In genomic region chr17:15021503-15022220, GRCm38 (mm10) we compare ENCODE assay signal across 11 mouse cellular contexts. TPM values are rescaled to one million over a fixed set of nuclear protein-coding genes. Genes with fewer than 3 reads are reported as not detected.
DNase-seq lines count a peak whose midpoint lies in the region; ATAC-seq and TF ChIP-seq lines count a peak whose summit lies in the region.
"Not testable (repeated sequence)": the region's sequence is repeated elsewhere in the genome, so short reads cannot be mapped to it uniquely, and the experiment has no call there.
"Had no signal": no experiment of that assay in that cellular context is flagged by ENCODE, and none has a peak within 500 bp of the region (broad histone marks: within the 10 kb centered on the region; RNA-seq: fewer than 3 reads in every experiment).

No protein-coding gene starts in this region.

- not testable (repeated sequence) for TF ChIP-seq CTCF in MEL (IDR thresholded peaks at IDR 0.05 in 2 of 3, conservative IDR thresholded peaks at IDR 0.05 in 1 of 3; ENCODE audit: control insufficient read depth in 1 of 3, insufficient read depth in 1 of 3, low read depth in 2 of 3, low read length in 3 of 3, poor library complexity in 1 of 3, severe bottlenecking in 1 of 3); gastrocnemius, adult 2 months (IDR thresholded peaks at IDR 0.05); liver, postnatal 0 days (IDR thresholded peaks at IDR 0.05; ENCODE audit: low read depth)

- H3K27me3 ChIP-seq in MEL (ENCODE audit: control insufficient read depth in 1 of 2, insufficient read depth in 2 of 2, low read length in 2 of 2); liver, postnatal 0 days (ENCODE audit: insufficient read depth, low read length): not testable (repeated sequence)

- H3K4me3 ChIP-seq in MEL (ENCODE audit: control insufficient read depth in 1 of 2, insufficient read depth in 1 of 2, low read depth in 2 of 2, low read length in 2 of 2); liver, postnatal 0 days (ENCODE audit: low read depth, low read length): not testable (repeated sequence)
- H3K4me3 ChIP-seq in gastrocnemius, adult 2 months = peak overlapping the region; percentile 34; the same call in 1 of the 2 replicates

- not testable (repeated sequence) for TF ChIP-seq EP300 in MEL (IDR thresholded peaks at IDR 0.05; ENCODE audit: low read depth in 1 of 2, low read length in 2 of 2); liver, postnatal 0 days (IDR thresholded peaks at IDR 0.05; ENCODE audit: low read depth)

- H3K4me1 ChIP-seq in MEL (ENCODE audit: control insufficient read depth in 1 of 2, insufficient read depth in 2 of 2, low read length in 2 of 2); liver, postnatal 0 days (ENCODE audit: insufficient read depth): not testable (repeated sequence)

- not testable (repeated sequence) for H3K36me3 ChIP-seq in MEL (ENCODE audit: control insufficient read depth in 1 of 2, insufficient read depth in 2 of 2, low read length in 2 of 2); liver, postnatal 0 days (replicated peaks; ENCODE audit: insufficient read depth, low read length)

- peak overlapping the region; percentile 54 for H3K27ac ChIP-seq in MEL (ENCODE audit: control insufficient read depth, low read depth, low read length)
- peak overlapping the region; percentile 48; the same call in 1 of the 2 replicates for H3K27ac ChIP-seq in gastrocnemius, adult 2 months
- H3K27ac ChIP-seq in liver, postnatal 0 days (ENCODE audit: low read depth) = peak overlapping the region; percentile 45; the same call in 1 of the 2 replicates

- H3K9ac ChIP-seq in MEL (ENCODE audit: control insufficient read depth, low read depth, low read length, poor library complexity, severe bottlenecking); liver, postnatal 0 days (replicated peaks): not testable (repeated sequence)

- not testable (repeated sequence) for H3K4me2 ChIP-seq in liver, postnatal 0 days (ENCODE audit: low read depth, low read length)

- not testable (repeated sequence) for TF ChIP-seq RAD21 in MEL (IDR thresholded peaks at IDR 0.05; ENCODE audit: low read depth, low read length)

- 83% methylated on average over 3 of the region's 3 CpGs for WGBS in liver, postnatal 0 days (ENCODE audit: insufficient replicate concordance)

- not testable (repeated sequence) for H3K9me3 ChIP-seq in MEL (replicated peaks; ENCODE audit: insufficient read depth, low read length); liver, postnatal 0 days (ENCODE audit: low read length)

- DNase-seq in MEL (ENCODE audit: low read depth, low spot score) = peak; percentile 42
- DNase-seq in cerebellum, adult 9-10 months = peak; percentile 29
- DNase-seq in gastrocnemius, adult 2 months = peak; percentile 39
- DNase-seq in heart, postnatal 4 days = peak; percentile 13
- DNase-seq in layer of hippocampus, postnatal 14 days (ENCODE audit: low spot score in 2 of 2) = peak; percentile 8 to 16
- DNase-seq in liver, postnatal 0 days = peak; percentile 16
- peak; percentile 14 for DNase-seq in ovary, postnatal 36 days (ENCODE audit: low spot score)
- peak; percentile 6 for DNase-seq in testis, postnatal 14 days (ENCODE audit: low spot score)

- intact Hi-C loops in gastrocnemius, adult 2 months (cut with DNase I) = not testable (repeated sequence)

- ATAC-seq in liver, postnatal 0 days = not testable (repeated sequence)

- not testable (repeated sequence) for H3K79me2 ChIP-seq in MEL (ENCODE audit: control insufficient read depth, insufficient read depth, low read length, poor library complexity)

- not testable (repeated sequence) for TF ChIP-seq POLR2A in MEL (IDR thresholded peaks at IDR 0.05; ENCODE audit: control insufficient read depth in 1 of 2, insufficient read depth in 1 of 2, low read depth in 1 of 2, low read length in 2 of 2, poor library complexity in 1 of 2)

RNA-seq across cellular contexts. Expression of gene Gm3435, which starts 11.7 kb away (rescaled TPM):
- 2.3 and 3.6 TPM in 2 replicates for total RNA-seq in MEL (2012; rRNA removed)
- polyA plus RNA-seq in MEL (2012; ENCODE audit: insufficient read depth in 1 of 2, insufficient read length in 2 of 2, low read depth in 1 of 2, low replicate concordance in 2 of 2, missing spikeins in 1 of 2) = 1 to 10 TPM in 1 of 2 experiments, not detected in 1; 1.1 TPM
- total RNA-seq in gastrocnemius, adult 2 months (2021) = 1 to 10 TPM; 2.1 to 3.5 TPM
- 1 to 10 TPM; 3.2 to 3.9 TPM for total RNA-seq in heart, postnatal 4 days (2021)
- 1 to 10 TPM; 3.3 TPM for total RNA-seq in layer of hippocampus, postnatal 14 days (2021)
- polyA plus RNA-seq in liver, postnatal 0 days (2015; fragmentation: Nextera tagmentation; extraction: Ambion mirVana) = 2.7 and 3.7 TPM in 2 replicates

RNA-seq across cellular contexts. Expression of gene Ermard, which starts 19.3 kb away (rescaled TPM):
- 27.6 and 28.2 TPM in 2 replicates for total RNA-seq in MEL (2012; rRNA removed)
- polyA plus RNA-seq in MEL (2012; ENCODE audit: insufficient read depth in 1 of 2, insufficient read length in 2 of 2, low read depth in 1 of 2, low replicate concordance in 2 of 2, missing spikeins in 1 of 2) = 10 to 100 TPM in 1 of 2 experiments, not detected in 1; 47.0 TPM
- 10 to 100 TPM; 22.9 to 29.4 TPM for total RNA-seq in gastrocnemius, adult 2 months (2021)
- 10 to 100 TPM; 34.8 to 46.8 TPM for total RNA-seq in heart, postnatal 4 days (2021)
- 10 to 100 TPM; 62.2 to 64.7 TPM for total RNA-seq in layer of hippocampus, postnatal 14 days (2021)
- polyA plus RNA-seq in liver, postnatal 0 days (2015; fragmentation: Nextera tagmentation; extraction: Ambion mirVana) = 24.2 and 27.2 TPM in 2 replicates

RNA-seq across cellular contexts. Expression of gene Tcte3, which starts 19.6 kb away (rescaled TPM):
- 7.3 and 10.3 TPM in 2 replicates for total RNA-seq in MEL (2012; rRNA removed)
- 10 to 100 TPM in 1 of 2 experiments, not detected in 1; 13.8 TPM for polyA plus RNA-seq in MEL (2012; ENCODE audit: insufficient read depth in 1 of 2, insufficient read length in 2 of 2, low read depth in 1 of 2, low replicate concordance in 2 of 2, missing spikeins in 1 of 2)
- total RNA-seq in gastrocnemius, adult 2 months (2021) = not detected
- under 1 TPM in 1 of 2 experiments, not detected in 1; 0.60 TPM for total RNA-seq in heart, postnatal 4 days (2021)
- total RNA-seq in layer of hippocampus, postnatal 14 days (2021) = 1 to 10 TPM in 1 of 2 experiments, not detected in 1; 1.0 TPM
- polyA plus RNA-seq in liver, postnatal 0 days (2015; fragmentation: Nextera tagmentation; extraction: Ambion mirVana) = 3.7 and 5.2 TPM in 2 replicates
- polyA plus RNA-seq: forebrain, embryonic 16.5 days; hindbrain, embryonic 14.5 days had no signal

RNA-seq across cellular contexts. Expression of gene Gm3448, which starts 19.7 kb away (rescaled TPM):
- total RNA-seq in MEL (2012; rRNA removed) = 4.4 and 8.1 TPM in 2 replicates
- polyA plus RNA-seq in MEL (2012; ENCODE audit: insufficient read depth in 1 of 2, insufficient read length in 2 of 2, low read depth in 1 of 2, low replicate concordance in 2 of 2, missing spikeins in 1 of 2) = 1 to 10 TPM in 1 of 2 experiments, not detected in 1; 1.8 TPM
- 1 to 10 TPM in 1 of 2 experiments, under 1 TPM in 1; 0.67 to 1.2 TPM for total RNA-seq in gastrocnemius, adult 2 months (2021)
- 1 to 10 TPM; 2.5 to 2.6 TPM for total RNA-seq in heart, postnatal 4 days (2021)
- total RNA-seq in layer of hippocampus, postnatal 14 days (2021) = 1 to 10 TPM; 6.6 to 6.8 TPM
- polyA plus RNA-seq in liver, postnatal 0 days (2015; fragmentation: Nextera tagmentation; extraction: Ambion mirVana) = 3.3 and 5.4 TPM in 2 replicates

RNA-seq across cellular contexts. Expression of gene Gm3417, which starts 43.1 kb away (rescaled TPM):
- 3.9 and 5.2 TPM in 2 replicates for total RNA-seq in MEL (2012; rRNA removed)
- polyA plus RNA-seq in MEL (2012; ENCODE audit: insufficient read depth in 1 of 2, insufficient read length in 2 of 2, low read depth in 1 of 2, low replicate concordance in 2 of 2, missing spikeins in 1 of 2) = 1 to 10 TPM in 1 of 2 experiments, not detected in 1; 2.0 TPM
- not detected for total RNA-seq in gastrocnemius, adult 2 months (2021)
- total RNA-seq in heart, postnatal 4 days (2021) = under 1 TPM in 1 of 2 experiments, not detected in 1; 0.48 TPM
- total RNA-seq in layer of hippocampus, postnatal 14 days (2021) = not detected
- polyA plus RNA-seq in liver, postnatal 0 days (2015; fragmentation: Nextera tagmentation; extraction: Ambion mirVana) = 1.8 and 1.9 TPM in 2 replicates
- polyA plus RNA-seq: neural tube, embryonic 14.5 days had no signal
